Mouse (Mus musculus): ENCODE results near the gene Gm14862.

DNA sequence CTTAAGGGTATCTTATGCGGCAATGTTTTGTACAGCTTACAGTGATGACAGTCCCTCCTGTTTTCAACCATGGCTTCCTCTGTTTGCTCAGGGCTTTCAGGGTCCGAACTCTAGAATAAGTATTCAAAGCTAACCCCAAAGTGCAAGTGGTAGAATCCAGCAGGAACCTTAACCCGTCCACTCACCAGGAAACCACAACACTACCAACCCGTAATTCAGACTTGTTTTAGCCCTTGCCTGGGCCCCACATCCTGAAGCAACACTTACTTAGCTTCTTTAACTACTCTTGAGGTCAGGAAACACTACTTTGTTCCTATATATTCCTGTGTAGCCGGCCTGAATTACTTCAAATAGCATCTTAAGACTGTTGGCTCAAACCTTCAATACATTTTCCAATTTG is 46.1 kb upstream of the Gm14862 start:
- TF ChIP-seq CTCF (IDR thresholded peaks at IDR 0.05; ENCODE audit: control insufficient read depth, insufficient read depth, insufficient read length) (no peak), CEBPB (IDR thresholded peaks at IDR 0.05; ENCODE audit: low read depth) (no peak), FOSL1 (IDR thresholded peaks at IDR 0.05; ENCODE audit: insufficient read depth, low read length, poor library complexity, severe bottlenecking) (no peak), MYOD1 (IDR thresholded peaks at IDR 0.05; ENCODE audit: control insufficient read depth, insufficient read length, low read depth) (no peak), MAX (IDR thresholded peaks at IDR 0.05) (no peak), MYOG (IDR thresholded peaks at IDR 0.05; ENCODE audit: control insufficient read depth, extremely low read depth, insufficient read length) (no peak)
